In the genomic region with DNA sequence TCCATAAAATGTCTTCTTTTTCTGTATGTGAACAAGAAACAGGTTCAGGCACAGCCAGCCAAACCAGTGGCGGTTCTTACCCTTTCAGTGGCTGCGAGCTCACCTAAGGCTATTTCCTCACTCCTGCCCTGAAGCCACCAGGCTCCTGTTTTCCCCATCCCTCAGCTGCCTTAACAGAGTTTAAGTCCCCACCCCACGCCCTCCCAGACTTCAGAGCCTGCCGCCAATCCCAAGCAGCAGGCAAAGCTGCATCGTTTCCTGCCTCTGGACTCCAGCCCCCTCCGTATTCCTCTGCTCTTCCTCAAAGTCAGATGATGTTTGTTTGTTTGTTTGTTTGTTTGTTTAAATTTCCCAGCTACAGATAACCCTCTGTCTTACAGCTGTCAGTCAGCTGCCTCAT, we compare ENCODE assay signal across 28 mouse cellular contexts. TPM values are rescaled to one million over a fixed set of nuclear protein-coding genes. Genes with fewer than 3 reads are reported as not detected.
DNase-seq lines count a peak whose midpoint lies in the region; ATAC-seq and TF ChIP-seq lines count a peak whose summit lies in the region.
"Had no signal": no experiment of that assay in that cellular context is flagged by ENCODE, and none has a peak within 500 bp of the region (broad histone marks: within the 10 kb centered on the region; RNA-seq: fewer than 3 reads in every experiment).

No protein-coding gene starts in this region.

- H3K36me3 ChIP-seq in heart, embryonic 11.5 days (ENCODE audit: control insufficient read depth, insufficient read depth, low read length): peaks cover 6% of the 10 kb centered on the region; the same call in 1 of the 2 replicates
- no peaks in the 10 kb centered on the region for H3K36me3 ChIP-seq in intestine, embryonic 14.5 days (ENCODE audit: control insufficient read depth, insufficient read depth, low read length)
- no peaks in the 10 kb centered on the region for H3K36me3 ChIP-seq in intestine, postnatal 0 days (ENCODE audit: control insufficient read depth, insufficient read depth)
- no peaks in the 10 kb centered on the region for H3K36me3 ChIP-seq in stomach, embryonic 16.5 days (ENCODE audit: control insufficient read depth, insufficient read depth, low read length)
- no peaks in the 10 kb centered on the region for H3K36me3 ChIP-seq in stomach, postnatal 0 days (ENCODE audit: control insufficient read depth, insufficient read depth, low read length)
- H3K36me3 ChIP-seq: intestine, embryonic 15.5 days; limb, embryonic 15.5 days; neural tube, embryonic 15.5 days had no signal

- WGBS in heart, embryonic 11.5 days (ENCODE audit: insufficient replicate concordance): 32% methylated on average over 6 of the region's 6 CpGs
- WGBS in intestine, embryonic 14.5 days: 40% methylated on average over 6 of the region's 6 CpGs
- WGBS in intestine, postnatal 0 days: 50% methylated on average over 6 of the region's 6 CpGs
- WGBS in stomach, embryonic 16.5 days: 40% methylated on average over 6 of the region's 6 CpGs
- 45% methylated on average over 6 of the region's 6 CpGs for WGBS in stomach, postnatal 0 days

- no peak overlapping the region for H3K4me3 ChIP-seq in heart, embryonic 11.5 days (ENCODE audit: low read depth, low read length)
- H3K4me3 ChIP-seq in intestine, embryonic 14.5 days (ENCODE audit: low read depth, low read length): no peak overlapping the region
- H3K4me3 ChIP-seq in intestine, postnatal 0 days (ENCODE audit: low read depth, low read length): no peak overlapping the region
- no peak overlapping the region for H3K4me3 ChIP-seq in stomach, embryonic 16.5 days (replicated peaks; ENCODE audit: low read length)
- H3K4me3 ChIP-seq in stomach, postnatal 0 days (ENCODE audit: low read depth, low read length): no peak overlapping the region
- H3K4me3 ChIP-seq: heart, embryonic 15.5 days; intestine, embryonic 15.5 days; limb, embryonic 15.5 days; neural tube, embryonic 15.5 days had no signal

- no peak overlapping the region for H3K27ac ChIP-seq in heart, embryonic 11.5 days (ENCODE audit: low read depth, low read length)
- no peak overlapping the region for H3K27ac ChIP-seq in intestine, embryonic 14.5 days (ENCODE audit: low read depth)
- H3K27ac ChIP-seq in intestine, postnatal 0 days (ENCODE audit: low read depth, low read length): no peak overlapping the region
- H3K27ac ChIP-seq in stomach, embryonic 16.5 days (ENCODE audit: low read length): 0 out of 2 replicates have a peak overlapping the region, but pooled peaks have one; percentile 0
- H3K27ac ChIP-seq in stomach, postnatal 0 days (replicated peaks): no peak overlapping the region
- H3K27ac ChIP-seq: heart, embryonic 15.5 days; hindbrain, embryonic 14.5 days; intestine, embryonic 15.5 days; limb, embryonic 15.5 days; liver, embryonic 14.5 days; neural tube, embryonic 15.5 days had no signal

- no peaks in the 10 kb centered on the region for H3K27me3 ChIP-seq in heart, embryonic 11.5 days (ENCODE audit: control insufficient read depth, insufficient read depth, low read length)
- H3K27me3 ChIP-seq in intestine, embryonic 14.5 days (replicated peaks; ENCODE audit: control insufficient read depth, insufficient read depth, low read length): no peaks in the 10 kb centered on the region
- H3K27me3 ChIP-seq in intestine, postnatal 0 days (replicated peaks; ENCODE audit: control insufficient read depth, insufficient read depth, low read length): no peaks in the 10 kb centered on the region
- H3K27me3 ChIP-seq in stomach, embryonic 16.5 days (ENCODE audit: control insufficient read depth, insufficient read depth, low read length): no peaks in the 10 kb centered on the region
- no peaks in the 10 kb centered on the region for H3K27me3 ChIP-seq in stomach, postnatal 0 days (ENCODE audit: control insufficient read depth, insufficient read depth, low read length)
- H3K27me3 ChIP-seq: heart, embryonic 15.5 days; intestine, embryonic 15.5 days; limb, embryonic 15.5 days; neural tube, embryonic 15.5 days had no signal

- no peak overlapping the region for H3K9ac ChIP-seq in heart, embryonic 11.5 days (ENCODE audit: low read depth, low read length)
- H3K9ac ChIP-seq in intestine, embryonic 14.5 days (ENCODE audit: low read length): no peak overlapping the region
- H3K9ac ChIP-seq in intestine, postnatal 0 days (ENCODE audit: low read depth, low read length): no peak overlapping the region
- H3K9ac ChIP-seq in stomach, embryonic 16.5 days (ENCODE audit: low read length): no peak overlapping the region
- H3K9ac ChIP-seq in stomach, postnatal 0 days (ENCODE audit: low read length): no peak overlapping the region
- H3K9ac ChIP-seq: forebrain, postnatal 0 days; heart, embryonic 15.5 days; hindbrain, embryonic 14.5 days; intestine, embryonic 15.5 days; limb, embryonic 15.5 days; liver, embryonic 14.5 days; lung, embryonic 14.5 days; neural tube, embryonic 15.5 days had no signal

- no peaks in the 10 kb centered on the region for H3K9me3 ChIP-seq in heart, embryonic 11.5 days (replicated peaks; ENCODE audit: control insufficient read depth, low read length)
- H3K9me3 ChIP-seq in intestine, embryonic 14.5 days (ENCODE audit: control insufficient read depth, low read length): no peaks in the 10 kb centered on the region
- H3K9me3 ChIP-seq in intestine, postnatal 0 days (ENCODE audit: control insufficient read depth): no peaks in the 10 kb centered on the region
- H3K9me3 ChIP-seq in stomach, embryonic 16.5 days (replicated peaks; ENCODE audit: control insufficient read depth, low read length): no peaks in the 10 kb centered on the region
- H3K9me3 ChIP-seq in stomach, postnatal 0 days (ENCODE audit: control insufficient read depth, low read length): no peaks in the 10 kb centered on the region
- H3K9me3 ChIP-seq: heart, embryonic 15.5 days; intestine, embryonic 15.5 days; limb, embryonic 15.5 days; neural tube, embryonic 15.5 days had no signal

- peak overlapping the region; percentile 16; the same call in 1 of the 2 replicates for H3K4me2 ChIP-seq in heart, embryonic 11.5 days
- H3K4me2 ChIP-seq in intestine, embryonic 14.5 days (ENCODE audit: low read length): no peak overlapping the region
- no peak overlapping the region for H3K4me2 ChIP-seq in intestine, postnatal 0 days (replicated peaks; ENCODE audit: low read depth)
- H3K4me2 ChIP-seq in stomach, embryonic 16.5 days (ENCODE audit: low read depth, low read length): no peak overlapping the region
- no peak overlapping the region for H3K4me2 ChIP-seq in stomach, postnatal 0 days (replicated peaks; ENCODE audit: low read depth)
- H3K4me2 ChIP-seq: heart, embryonic 15.5 days; hindbrain, embryonic 14.5 days; intestine, embryonic 15.5 days; limb, embryonic 15.5 days; lung, embryonic 14.5 days; midbrain, embryonic 11.5 days; neural tube, embryonic 15.5 days had no signal

- no peak for ATAC-seq in heart, embryonic 11.5 days (replicated peaks; ENCODE audit: insufficient number of reproducible peaks, low FRiP score, low TSS enrichment)
- ATAC-seq in intestine, embryonic 14.5 days (replicated peaks; ENCODE audit: low FRiP score, low TSS enrichment, low read depth): no peak
- ATAC-seq in intestine, postnatal 0 days: no peak
- no peak for ATAC-seq in stomach, embryonic 16.5 days (ENCODE audit: insufficient read depth, low FRiP score)
- no peak for ATAC-seq in stomach, postnatal 0 days (ENCODE audit: low FRiP score, low TSS enrichment)
- ATAC-seq: activated CD4-positive, CD25-positive, alpha-beta regulatory T cell, adult 4 months; forebrain, postnatal 0 days; intestine, embryonic 15.5 days had no signal

- peak; percentile 23 for DNase-seq in embryo, embryonic 10 days (ENCODE audit: low spot score)
- no peak for DNase-seq in embryo, embryonic 10.5 days (ENCODE audit: low spot score)
- no peak for DNase-seq in heart, adult 9 months (ENCODE audit: low spot score in 2 of 2)
- peak; percentile 36 for DNase-seq in intestine, embryonic 14.5 days (ENCODE audit: low spot score)
- no peak for DNase-seq in stomach, postnatal 0 days (ENCODE audit: low spot score)
- DNase-seq: adrenal gland, adult 8-10 months; cerebellum, adult 2 months; cerebellum, postnatal 25 days; forebrain, postnatal 0 days; gastrocnemius, postnatal 14 days; kidney, adult 9 months; layer of hippocampus, adult 9-11 months; lung, embryonic 14.5 days; right cerebral cortex, adult 18-20 months; right cerebral cortex, postnatal 4 days; thymus, adult 18-20 months; thymus, postnatal 36 days had no signal

- TF ChIP-seq CTCF in intestine, postnatal 0 days (IDR thresholded peaks at IDR 0.05; ENCODE audit: low read depth): no peak
- TF ChIP-seq CTCF in stomach, postnatal 0 days (IDR thresholded peaks at IDR 0.05; ENCODE audit: low read depth): no peak

- peaks cover 71% of the 10 kb centered on the region for H3K4me1 ChIP-seq in heart, embryonic 11.5 days (ENCODE audit: control insufficient read depth, insufficient read depth, low read length)
- H3K4me1 ChIP-seq in intestine, embryonic 14.5 days (replicated peaks; ENCODE audit: control insufficient read depth, insufficient read depth, low read length): 0 out of 2 replicates have a peak, but pooled peaks cover 2% of the 10 kb centered on the region
- H3K4me1 ChIP-seq in intestine, postnatal 0 days (replicated peaks; ENCODE audit: control insufficient read depth, insufficient read depth, low read length): no peaks in the 10 kb centered on the region
- H3K4me1 ChIP-seq in stomach, embryonic 16.5 days (ENCODE audit: control insufficient read depth, insufficient read depth, low read length): peaks cover 9% of the 10 kb centered on the region
- no peaks in the 10 kb centered on the region; the same call in 1 of the 2 replicates for H3K4me1 ChIP-seq in stomach, postnatal 0 days (replicated peaks; ENCODE audit: control insufficient read depth, insufficient read depth)
- H3K4me1 ChIP-seq: intestine, embryonic 15.5 days; neural tube, embryonic 15.5 days had no signal

- TF ChIP-seq EP300 in stomach, postnatal 0 days (optimal IDR thresholded peaks at IDR 0.05): no peak

RNA-seq across cellular contexts. Expression of a gene that starts 9.6 kb away (rescaled TPM):
- 33.9 and 35.8 TPM in 2 replicates for polyA plus RNA-seq in heart, embryonic 11.5 days (2014; fragmentation: Nextera tagmentation; extraction: Ambion mirVana)
- 10.9 and 11.7 TPM in 2 replicates for polyA plus RNA-seq in intestine, embryonic 14.5 days (2014; fragmentation: Nextera tagmentation; extraction: Ambion mirVana)
- 2.8 and 3.1 TPM in 2 replicates for polyA plus RNA-seq in intestine, postnatal 0 days (2015; fragmentation: Nextera tagmentation; extraction: Ambion mirVana)
- polyA plus RNA-seq in stomach, embryonic 16.5 days (2015; fragmentation: Nextera tagmentation; extraction: Ambion mirVana): 8.8 and 10.9 TPM in 2 replicates
- 3.1 and 3.4 TPM in 2 replicates for polyA plus RNA-seq in stomach, postnatal 0 days (2015; fragmentation: Nextera tagmentation; extraction: Ambion mirVana)

RNA-seq across cellular contexts. Expression of a gene that starts 38.6 kb away (rescaled TPM):
- polyA plus RNA-seq in heart, embryonic 11.5 days (2014; fragmentation: Nextera tagmentation; extraction: Ambion mirVana): 31.0 and 33.8 TPM in 2 replicates
- polyA plus RNA-seq in intestine, embryonic 14.5 days (2014; fragmentation: Nextera tagmentation; extraction: Ambion mirVana): 30.6 and 34.4 TPM in 2 replicates
- 21.2 and 23.5 TPM in 2 replicates for polyA plus RNA-seq in intestine, postnatal 0 days (2015; fragmentation: Nextera tagmentation; extraction: Ambion mirVana)
- polyA plus RNA-seq in stomach, embryonic 16.5 days (2015; fragmentation: Nextera tagmentation; extraction: Ambion mirVana): 20.8 TPM in 2 replicates
- 9.1 and 9.3 TPM in 2 replicates for polyA plus RNA-seq in stomach, postnatal 0 days (2015; fragmentation: Nextera tagmentation; extraction: Ambion mirVana)

Comparison
In these comparisons a context has a peak if more than half of its experiments do, and no peak if none do; other contexts are left out.
1. DNase-seq: peak in embryo, embryonic 10 days (single experiment) and intestine, embryonic 14.5 days (single experiment); none in embryo, embryonic 10.5 days (single experiment), heart, adult 9 months (0 of 2) and stomach, postnatal 0 days (single experiment).